Mouse (Mus musculus): ENCODE data around the gene Acer1.
A peak's percentile ranks its signal among the peaks of the same experiment; 100 is the strongest.

Acer1 gene

GRCm38 (mm10) chr17:56988921-56989430 is 7.0 kb upstream of the Acer1 start:
- peak; percentile 33 for DNase-seq (ENCODE audit: low spot score)

- DNase-seq (ENCODE audit: low spot score): peak; percentile 33
Measured at GRCm38 (mm10) chr17:56988441-56988840, 6.5 kb upstream of the Acer1 start.

GRCm38 (mm10) chr17:56986105-56986805 is 4.3 kb upstream of the Acer1 start:
- DNase-seq (ENCODE audit: low spot score): peak; percentile 25

- peak; percentile 27 for DNase-seq (ENCODE audit: low spot score)
Measured at GRCm38 (mm10) chr17:56985656-56986055, 3.7 kb upstream of the Acer1 start.

GRCm38 (mm10) chr17:56984886-56985285 is 3.0 kb upstream of the Acer1 start:
- DNase-seq (ENCODE audit: low spot score): peak; percentile 41

- DNase-seq (ENCODE audit: low spot score): no peak
Measured at GRCm38 (mm10) chr17:56981049-56981448, 877 bp downstream of the Acer1 start.

GRCm38 (mm10) chr17:56979524-56979923 is 2.4 kb downstream of the Acer1 start:
- DNase-seq (ENCODE audit: low spot score): no peak

GRCm38 (mm10) chr17:56976531-56977390 is 5.2 kb downstream of the Acer1 start:
- no peak for DNase-seq (ENCODE audit: low spot score)

GRCm38 (mm10) chr17:56975391-56975790 is 6.5 kb downstream of the Acer1 start:
- DNase-seq (ENCODE audit: low spot score): no peak

- no peak for DNase-seq (ENCODE audit: low spot score)
Measured at GRCm38 (mm10) chr17:56974708-56975240, 7.2 kb downstream of the Acer1 start.

- DNase-seq (ENCODE audit: low spot score): peak; percentile 51
Measured at GRCm38 (mm10) chr17:56973956-56974707, 7.8 kb downstream of the Acer1 start.

GRCm38 (mm10) chr17:56970081-56970480 is 11.8 kb downstream of the Acer1 start:
- DNase-seq (ENCODE audit: low spot score): peak; percentile 11

- peak; percentile 10 for DNase-seq (ENCODE audit: low spot score)
Measured at GRCm38 (mm10) chr17:56969321-56969720, 12.6 kb downstream of the Acer1 start.

- DNase-seq (ENCODE audit: low spot score): no peak
Measured at GRCm38 (mm10) chr17:56963646-56964045, 18.3 kb downstream of the Acer1 start.

- DNase-seq (ENCODE audit: low spot score): no peak
Measured at GRCm38 (mm10) chr17:56962642-56963405, 19.1 kb downstream of the Acer1 start.

GRCm38 (mm10) chr17:56961880-56962279 is 20.0 kb downstream of the Acer1 start:
- DNase-seq (ENCODE audit: low spot score): peak; percentile 38

GRCm38 (mm10) chr17:56958667-56959066 is 23.3 kb downstream of the Acer1 start:
- DNase-seq (ENCODE audit: low spot score): no peak

GRCm38 (mm10) chr17:56957763-56958429 is 24.0 kb downstream of the Acer1 start:
- DNase-seq (ENCODE audit: low spot score): peak; percentile 60

GRCm38 (mm10) chr17:56954871-56955270 is 27.1 kb downstream of the Acer1 start:
- DNase-seq (ENCODE audit: low spot score): peak; percentile 39

GRCm38 (mm10) chr17:56952639-56953038 is 29.3 kb downstream of the Acer1 start:
- DNase-seq (ENCODE audit: low spot score): peak; percentile 12

- peak; percentile 64 for DNase-seq (ENCODE audit: low spot score)
Measured at GRCm38 (mm10) chr17:56950915-56951314, 31.0 kb downstream of the Acer1 start.
